Comparison of ENCODE assay signal across 10 mouse cellular contexts in genomic region chr11:86585598-86585984, GRCm38 (mm10). TPM values are rescaled to one million over a fixed set of nuclear protein-coding genes. Genes with fewer than 3 reads are reported as not detected.
DNase-seq lines count a peak whose midpoint lies in the region; ATAC-seq and TF ChIP-seq lines count a peak whose summit lies in the region.
"Had no signal": no experiment of that assay in that cellular context is flagged by ENCODE, and none has a peak within 500 bp of the region (broad histone marks: within the 10 kb centered on the region; RNA-seq: fewer than 3 reads in every experiment).

No protein-coding gene starts in this region.

- H3K27me3 ChIP-seq in heart, adult 2 months (ENCODE audit: control insufficient read depth, insufficient read depth, low read length) = no peaks in the 10 kb centered on the region
- H3K27me3 ChIP-seq in lung, embryonic 15.5 days = no peaks in the 10 kb centered on the region
- no peaks in the 10 kb centered on the region for H3K27me3 ChIP-seq in embryonic facial prominence, embryonic 12.5 days
- H3K27me3 ChIP-seq in liver, embryonic 16.5 days (ENCODE audit: control insufficient read depth, insufficient read depth, low read depth, low read length) = no peaks in the 10 kb centered on the region
- H3K27me3 ChIP-seq: forebrain, embryonic 13.5 days had no signal

- H3K36me3 ChIP-seq in heart, adult 2 months (ENCODE audit: control insufficient read depth, insufficient read depth, low read length) = peaks cover 8% of the 10 kb centered on the region
- no peaks in the 10 kb centered on the region; the same call in 1 of the 2 replicates for H3K36me3 ChIP-seq in lung, embryonic 15.5 days
- no peaks in the 10 kb centered on the region for H3K36me3 ChIP-seq in embryonic facial prominence, embryonic 12.5 days
- H3K36me3 ChIP-seq in liver, embryonic 16.5 days (ENCODE audit: control insufficient read depth, insufficient read depth) = no peaks in the 10 kb centered on the region; the same call in 1 of the 2 replicates

- intact Hi-C loops in heart, adult 2 months (cut with DNase I) = no loop called here

- peak overlapping the region; percentile 62 for H3K4me2 ChIP-seq in lung, embryonic 15.5 days
- H3K4me2 ChIP-seq in embryonic facial prominence, embryonic 12.5 days (replicated peaks) = peak overlapping the region; percentile 24
- H3K4me2 ChIP-seq in liver, embryonic 16.5 days (ENCODE audit: low read depth, low read length) = peak overlapping the region; percentile 44
- H3K4me2 ChIP-seq: forebrain, embryonic 13.5 days had no signal

- H3K9me3 ChIP-seq in lung, embryonic 15.5 days = no peaks in the 10 kb centered on the region
- H3K9me3 ChIP-seq in embryonic facial prominence, embryonic 12.5 days = no peaks in the 10 kb centered on the region
- H3K9me3 ChIP-seq in liver, embryonic 16.5 days (replicated peaks; ENCODE audit: control insufficient read depth, low read length) = no peaks in the 10 kb centered on the region
- H3K9me3 ChIP-seq: forebrain, embryonic 13.5 days had no signal

- DNase-seq in heart, adult 2 months = no peak
- no peak for DNase-seq in heart, adult 11 months
- no peak for DNase-seq in lung, postnatal 4 days
- no peak for DNase-seq in B cell, adult 2 months
- no peak for DNase-seq in yolk sac, embryonic 10.5 days (ENCODE audit: low spot score)
- DNase-seq: adrenal gland, postnatal 36 days had no signal

- TF ChIP-seq POLR2A in heart, adult 2 months (IDR thresholded peaks at IDR 0.05; ENCODE audit: insufficient read depth, low read depth, low read length) = no peak

- peak overlapping the region; percentile 32 for H3K4me3 ChIP-seq in heart, adult 2 months
- peak overlapping the region; percentile 49 for H3K4me3 ChIP-seq in lung, embryonic 15.5 days
- peak overlapping the region; percentile 8; the same call in 1 of the 2 replicates for H3K4me3 ChIP-seq in embryonic facial prominence, embryonic 12.5 days
- peak overlapping the region; percentile 29 for H3K4me3 ChIP-seq in liver, embryonic 16.5 days (ENCODE audit: low read depth, low read length)
- H3K4me3 ChIP-seq: forebrain, embryonic 13.5 days had no signal

- TF ChIP-seq CTCF in heart, adult 2 months (IDR thresholded peaks at IDR 0.05) = no peak

- H3K27ac ChIP-seq in heart, adult 2 months = peak overlapping the region; percentile 87
- H3K27ac ChIP-seq in lung, embryonic 15.5 days = peak overlapping the region; percentile 37
- H3K27ac ChIP-seq in embryonic facial prominence, embryonic 12.5 days = peak overlapping the region; percentile 54; the same call in 1 of the 2 replicates
- H3K27ac ChIP-seq in liver, embryonic 16.5 days (ENCODE audit: low read length) = no peak overlapping the region
- H3K27ac ChIP-seq: forebrain, embryonic 13.5 days had no signal

- no peak for ATAC-seq in lung, embryonic 15.5 days (ENCODE audit: borderline replicate concordance, extremely low read depth, low FRiP score, low TSS enrichment)
- no peak for ATAC-seq in embryonic facial prominence, embryonic 12.5 days (ENCODE audit: insufficient number of reproducible peaks, insufficient read depth, low FRiP score, low TSS enrichment)
- ATAC-seq in liver, embryonic 16.5 days (ENCODE audit: low read depth) = no peak
- ATAC-seq: forebrain, embryonic 13.5 days had no signal

- H3K79me2 ChIP-seq in heart, adult 2 months (replicated peaks; ENCODE audit: control insufficient read depth, insufficient read depth, low read length) = no peaks in the 10 kb centered on the region

- 28% methylated on average over 3 of the region's 3 CpGs for WGBS in heart, adult 2 months
- 19% methylated on average over 3 of the region's 3 CpGs for WGBS in lung, embryonic 15.5 days
- WGBS in embryonic facial prominence, embryonic 12.5 days = 38% methylated on average over 3 of the region's 3 CpGs
- 7% methylated on average over 3 of the region's 3 CpGs for WGBS in liver, embryonic 16.5 days (ENCODE audit: insufficient replicate concordance)

- peak overlapping the region; percentile 56 for H3K9ac ChIP-seq in heart, adult 2 months (ENCODE audit: low read depth, low read length)
- peak overlapping the region; percentile 62 for H3K9ac ChIP-seq in lung, embryonic 15.5 days
- H3K9ac ChIP-seq in embryonic facial prominence, embryonic 12.5 days = no peak overlapping the region
- H3K9ac ChIP-seq in liver, embryonic 16.5 days (ENCODE audit: low read depth, low read length) = peak overlapping the region; percentile 9; the same call in 1 of the 2 replicates
- H3K9ac ChIP-seq: forebrain, embryonic 13.5 days had no signal

- TF ChIP-seq EP300 in heart, adult 2 months (IDR thresholded peaks at IDR 0.05; ENCODE audit: insufficient read depth, low read depth, low read length) = no peak

- H3K4me1 ChIP-seq in heart, adult 2 months (ENCODE audit: control insufficient read depth, insufficient read depth, low read length) = peaks cover 10% of the 10 kb centered on the region
- peaks cover 39% of the 10 kb centered on the region for H3K4me1 ChIP-seq in lung, embryonic 15.5 days
- peaks cover 22% of the 10 kb centered on the region for H3K4me1 ChIP-seq in embryonic facial prominence, embryonic 12.5 days
- peaks cover 46% of the 10 kb centered on the region for H3K4me1 ChIP-seq in liver, embryonic 16.5 days (ENCODE audit: control insufficient read depth, low read depth, low read length)
- H3K4me1 ChIP-seq: forebrain, embryonic 13.5 days had no signal

RNA-seq across cellular contexts. Expression of gene Tubd1, which starts 40.8 kb away (rescaled TPM):
- 1 to 10 TPM; 5.7 to 6.2 TPM for total RNA-seq in heart, adult 2 months (2021)
- polyA plus RNA-seq in heart, adult 2 months (2012; rRNA removed) = 4.7 and 8.3 TPM in 2 replicates
- polyA plus RNA-seq in lung, embryonic 15.5 days (2015; fragmentation: Nextera tagmentation; extraction: Ambion mirVana) = 14.8 and 16.1 TPM in 2 replicates
- 11.2 and 14.0 TPM in 2 replicates for polyA plus RNA-seq in embryonic facial prominence, embryonic 12.5 days (2016; fragmentation: Nextera tagmentation; extraction: Ambion mirVana)
- polyA plus RNA-seq in liver, embryonic 16.5 days (2015; fragmentation: Nextera tagmentation; extraction: Ambion mirVana) = 8.8 TPM in 2 replicates

RNA-seq across cellular contexts. Expression of gene Rps6kb1, which starts 41.0 kb away (rescaled TPM):
- total RNA-seq in heart, adult 2 months (2021) = 10 to 100 TPM; 18.3 to 22.4 TPM
- 6.4 and 8.1 TPM in 2 replicates for polyA plus RNA-seq in heart, adult 2 months (2012; rRNA removed)
- polyA plus RNA-seq in lung, embryonic 15.5 days (2015; fragmentation: Nextera tagmentation; extraction: Ambion mirVana) = 59.0 and 61.1 TPM in 2 replicates
- polyA plus RNA-seq in embryonic facial prominence, embryonic 12.5 days (2016; fragmentation: Nextera tagmentation; extraction: Ambion mirVana) = 72.7 and 74.9 TPM in 2 replicates
- 21.1 and 22.0 TPM in 2 replicates for polyA plus RNA-seq in liver, embryonic 16.5 days (2015; fragmentation: Nextera tagmentation; extraction: Ambion mirVana)
